ENCODE assay signal across 10 mouse cellular contexts in genomic region chr8:46005596-46005995, GRCm38 (mm10). TPM values are rescaled to one million over a fixed set of nuclear protein-coding genes. Genes with fewer than 3 reads are reported as not detected.
DNase-seq lines count a peak whose midpoint lies in the region; ATAC-seq and TF ChIP-seq lines count a peak whose summit lies in the region.
"Had no signal": no experiment of that assay in that cellular context is flagged by ENCODE, and none has a peak within 500 bp of the region (broad histone marks: within the 10 kb centered on the region; RNA-seq: fewer than 3 reads in every experiment).

Ankrd37 (minus strand) TSS chr8:46005707.

- TF ChIP-seq CTCF in layer of hippocampus, adult 2 months (conservative IDR thresholded peaks at IDR 0.05) = no peak

- H3K4me3 ChIP-seq in heart, embryonic 10.5 days = no peak within 1 kb of the TSS
- no peak within 1 kb of the TSS for H3K4me3 ChIP-seq in ES-E14 (ENCODE audit: insufficient read depth in 1 of 2, low read depth in 1 of 2, low read length in 2 of 2, poor library complexity in 1 of 2, severe bottlenecking in 1 of 2)
- H3K4me3 ChIP-seq in heart, embryonic 16.5 days (ENCODE audit: low read length) = peak within 1 kb of the TSS; percentile 7; the same call in 1 of the 2 replicates
- H3K4me3 ChIP-seq in midbrain, embryonic 12.5 days = no peak within 1 kb of the TSS
- H3K4me3 ChIP-seq in layer of hippocampus, adult 2 months = no peak within 1 kb of the TSS
- H3K4me3 ChIP-seq: liver, embryonic 15.5 days had no signal

- H3K9me3 ChIP-seq in heart, embryonic 10.5 days = no peaks in the 10 kb centered on the region
- no peaks in the 10 kb centered on the region for H3K9me3 ChIP-seq in ES-E14 (ENCODE audit: control insufficient read depth, insufficient read depth, low read depth, low read length)
- H3K9me3 ChIP-seq in heart, embryonic 16.5 days (replicated peaks; ENCODE audit: control insufficient read depth, low read length) = no peaks in the 10 kb centered on the region
- H3K9me3 ChIP-seq in midbrain, embryonic 12.5 days = no peaks in the 10 kb centered on the region
- H3K9me3 ChIP-seq: liver, embryonic 15.5 days had no signal

- H3K4me1 ChIP-seq in heart, embryonic 10.5 days = peaks cover 13% of the 10 kb centered on the region
- H3K4me1 ChIP-seq in ES-E14 (ENCODE audit: control insufficient read depth in 2 of 2, insufficient read depth in 2 of 2, low read length in 2 of 2, poor library complexity in 1 of 2) = 0 out of 4 replicates have a peak, but pooled peaks cover 0 to 2% of the 10 kb centered on the region in 2 experiments
- H3K4me1 ChIP-seq in heart, embryonic 16.5 days (ENCODE audit: control insufficient read depth, insufficient read depth, low read length) = peaks cover 7% of the 10 kb centered on the region; the same call in 1 of the 2 replicates
- H3K4me1 ChIP-seq in midbrain, embryonic 12.5 days = peaks cover 1% of the 10 kb centered on the region; the same call in 1 of the 2 replicates

- no peak within 1 kb of the TSS for H3K9ac ChIP-seq in ES-E14 (ENCODE audit: insufficient read depth, low read depth, low read length, poor library complexity, severe bottlenecking)
- H3K9ac ChIP-seq in heart, embryonic 16.5 days (ENCODE audit: low read length) = peak within 1 kb of the TSS; percentile 30; the same call in 1 of the 2 replicates
- H3K9ac ChIP-seq in midbrain, embryonic 12.5 days (replicated peaks) = no peak within 1 kb of the TSS
- H3K9ac ChIP-seq: liver, embryonic 15.5 days had no signal

- no peaks in the 10 kb centered on the region for H3K27me3 ChIP-seq in heart, embryonic 10.5 days (ENCODE audit: insufficient read depth, poor library complexity, severe bottlenecking)
- no peaks in the 10 kb centered on the region for H3K27me3 ChIP-seq in heart, embryonic 16.5 days (ENCODE audit: control insufficient read depth, insufficient read depth, low read length)
- no peaks in the 10 kb centered on the region for H3K27me3 ChIP-seq in midbrain, embryonic 12.5 days
- H3K27me3 ChIP-seq: liver, embryonic 15.5 days had no signal

- no peak for DNase-seq in heart, embryonic 10.5 days (ENCODE audit: low spot score)
- DNase-seq in heart, adult 9 months (ENCODE audit: low spot score in 2 of 2) = no peak
- no peak for DNase-seq in ES-E14 (ENCODE audit: low read depth, low spot score)
- DNase-seq in layer of hippocampus, adult 2 months (ENCODE audit: low spot score in 2 of 2) = no peak
- DNase-seq: gastrocnemius, postnatal 14 days had no signal

- H3K36me3 ChIP-seq in heart, embryonic 10.5 days = no peaks in the 10 kb centered on the region
- no peaks in the 10 kb centered on the region for H3K36me3 ChIP-seq in ES-E14 (ENCODE audit: control insufficient read depth, insufficient read depth, low read length, poor library complexity, severe bottlenecking)
- no peaks in the 10 kb centered on the region for H3K36me3 ChIP-seq in heart, embryonic 16.5 days (ENCODE audit: control insufficient read depth, insufficient read depth)
- H3K36me3 ChIP-seq in midbrain, embryonic 12.5 days = no peaks in the 10 kb centered on the region
- H3K36me3 ChIP-seq: liver, embryonic 15.5 days had no signal

- H3K27ac ChIP-seq in heart, embryonic 10.5 days = peak within 1 kb of the TSS; percentile 83
- H3K27ac ChIP-seq in ES-E14 (ENCODE audit: insufficient read depth, low read depth, low read length, poor library complexity, severe bottlenecking) = no peak within 1 kb of the TSS
- peak within 1 kb of the TSS; percentile 81 for H3K27ac ChIP-seq in heart, embryonic 16.5 days (ENCODE audit: low read length)
- H3K27ac ChIP-seq in midbrain, embryonic 12.5 days (replicated peaks) = no peak within 1 kb of the TSS
- no peak within 1 kb of the TSS for H3K27ac ChIP-seq in layer of hippocampus, adult 2 months
- H3K27ac ChIP-seq: liver, embryonic 15.5 days had no signal

- no peak for ATAC-seq in heart, embryonic 16.5 days (replicated peaks; ENCODE audit: extremely low read depth, insufficient read depth, low FRiP score)
- ATAC-seq in midbrain, embryonic 12.5 days (ENCODE audit: low FRiP score, low read depth) = no peak
- no peak for ATAC-seq in megakaryocyte-erythroid progenitor cell, adult 5-6 weeks (replicated peaks; ENCODE audit: low FRiP score, low TSS enrichment, poor library complexity, severe bottlenecking)
- ATAC-seq in cerebellum, adult (ENCODE audit: insufficient number of reproducible peaks, low FRiP score, low TSS enrichment) = no peak

- 41% methylated on average over 4 of the region's 4 CpGs for WGBS in heart, embryonic 10.5 days
- 25% methylated on average over 4 of the region's 4 CpGs for WGBS in heart, embryonic 16.5 days
- 79% methylated on average over 4 of the region's 4 CpGs for WGBS in midbrain, embryonic 12.5 days

- in situ Hi-C loops in ES-E14 (cut with MboI; ENCODE audit: low sequenced_read_pairs in 2 of 2, unreplicated experiment in 2 of 2) = no loop called here

- H3K4me2 ChIP-seq in heart, embryonic 16.5 days (ENCODE audit: low read depth, low read length) = peak within 1 kb of the TSS; percentile 49
- no peak within 1 kb of the TSS for H3K4me2 ChIP-seq in midbrain, embryonic 12.5 days (replicated peaks)
- H3K4me2 ChIP-seq: liver, embryonic 15.5 days had no signal

TF ChIP-seq in ES-E14, 5 proteins besides CTCF, POLR2A, EP300 and RAD21:
- TF ChIP-seq CHD2 (IDR thresholded peaks at IDR 0.05; ENCODE audit: low read depth, low read length) (no peak), MAFK (IDR thresholded peaks at IDR 0.05; ENCODE audit: insufficient read depth, low read depth, low read length) (no peak), ZC3H11A (IDR thresholded peaks at IDR 0.05; ENCODE audit: borderline replicate concordance, low read depth, low read length) (no peak), ZNF384 (IDR thresholded peaks at IDR 0.05; ENCODE audit: low read depth, low read length) (no peak), HCFC1 (IDR thresholded peaks at IDR 0.05; ENCODE audit: borderline replicate concordance, insufficient read depth, low read length) (no peak)

RNA-seq across cellular contexts. Expression of gene Ankrd37, which starts in this region (rescaled TPM):
- 12.3 and 19.8 TPM in 2 replicates for polyA plus RNA-seq in heart, embryonic 10.5 days (2016; fragmentation: Nextera tagmentation; extraction: Ambion mirVana)
- 12.3 and 13.6 TPM in 2 replicates for total RNA-seq in ES-E14 (2012; rRNA removed)
- 24.7 and 26.1 TPM in 2 replicates for polyA plus RNA-seq in heart, embryonic 16.5 days (2015; fragmentation: Nextera tagmentation; extraction: Ambion mirVana)
- 21.9 and 26.8 TPM in 2 replicates for polyA plus RNA-seq in midbrain, embryonic 12.5 days (2016; fragmentation: Nextera tagmentation; extraction: Ambion mirVana)
- 0.79 TPM in 1 of 2 replicates, not detected in the other for total RNA-seq in megakaryocyte-erythroid progenitor cell, adult 5-6 weeks (2014; fragmentation: Nextera tagmentation)
- total RNA-seq in megakaryocyte-erythroid progenitor cell, adult 5-6 weeks (2017) = 2.3 and 8.4 TPM in 2 replicates
- total RNA-seq in layer of hippocampus, adult 2 months (2021) = 10 to 100 TPM in 1 of 2 experiments, 1 to 10 TPM in 1; 9.1 to 11.2 TPM

Comparison
In these comparisons a context has a peak if more than half of its experiments do, and no peak if none do; other contexts are left out.
1. H3K27ac ChIP-seq: peak in heart, embryonic 10.5 days (single experiment) and heart, embryonic 16.5 days (single experiment); none in ES-E14 (single experiment), midbrain, embryonic 12.5 days (single experiment) and layer of hippocampus, adult 2 months (single experiment).